Mouse (Mus musculus): Measurements from ENCODE around the gene Celsr1.

- TF ChIP-seq POLR2A (IDR thresholded peaks at IDR 0.05; ENCODE audit: insufficient read length, low read depth) = no peak
- no peak for TF ChIP-seq USF1 (IDR thresholded peaks at IDR 0.05; ENCODE audit: low read depth)
- no peak for TF ChIP-seq POLR2AphosphoS2 (IDR thresholded peaks at IDR 0.05; ENCODE audit: insufficient read length, low read depth)
- TF ChIP-seq TCF12 (IDR thresholded peaks at IDR 0.05; ENCODE audit: insufficient read depth, poor library complexity, severe bottlenecking) = no peak
Observed at GRCm38 (mm10) chr15:86041421-86041820, 7.8 kb upstream of the Celsr1 start.

Data from myocyte (in vitro differentiated cells).